Mouse (Mus musculus) myocyte (in vitro differentiated cells): ENCODE measurements around the gene Phldb3. TPM values are rescaled to one million over a fixed set of nuclear protein-coding genes. Genes with fewer than 3 reads are reported as not detected.

ENCODE experiments used
- polyA plus RNA-seq: library from polyadenylated mRNA; unstranded; fragments of >200 nt; fragmentation: generic; extraction: Trizol; gene quantifications from one replicate; pipeline ENCODE4 v1.2.1, GENCODE M21; 2012; ENCODE audit warnings: missing spikeins

The Phldb3 gene
- polyA plus RNA-seq, 1 experiment, result 11.5 TPM

Other genes starting within 250 kb of the Phldb3 start
- 37.4 TPM for gene Kcnn4, start 240.5 kb upstream of the Phldb3 start, polyA plus RNA-seq
- gene Smg9, start 211.1 kb upstream of the Phldb3 start, polyA plus RNA-seq, result 17.4 TPM
- 0.32 TPM for gene Irgc1, start 158.5 kb upstream of the Phldb3 start, polyA plus RNA-seq
- gene Plaur, start 148.3 kb upstream of the Phldb3 start, polyA plus RNA-seq, result 32.5 TPM
- 54.4 TPM for gene Cadm4, start 128.7 kb upstream of the Phldb3 start, polyA plus RNA-seq
- gene Zfp428, start 103.8 kb upstream of the Phldb3 start, polyA plus RNA-seq, result 30.0 TPM
- gene AC161166.1, start 98.3 kb upstream of the Phldb3 start, polyA plus RNA-seq, result 0.10 TPM
- 17.4 TPM for gene Irgq, start 80.1 kb upstream of the Phldb3 start, polyA plus RNA-seq
- 0.17 TPM for gene Pinlyp, start 64.6 kb upstream of the Phldb3 start, polyA plus RNA-seq
- 32.7 TPM for gene Xrcc1, start 64.5 kb upstream of the Phldb3 start, polyA plus RNA-seq
- 34.7 TPM for gene Ethe1, start 23.2 kb upstream of the Phldb3 start, polyA plus RNA-seq
- gene Zfp575, start 23.1 kb upstream of the Phldb3 start, polyA plus RNA-seq, result 0.12 TPM
- not detected for gene Lypd3, start 25.8 kb downstream of the Phldb3 start, polyA plus RNA-seq
- gene Tex101, start 65.9 kb downstream of the Phldb3 start, polyA plus RNA-seq, result not detected
- not detected for gene BC049730, start 98.5 kb downstream of the Phldb3 start, polyA plus RNA-seq
- not detected for gene Gm4763, start 116.1 kb downstream of the Phldb3 start, polyA plus RNA-seq
- gene Cd177, start 149.5 kb downstream of the Phldb3 start, polyA plus RNA-seq, result not detected
- not detected for gene Ceacam10, start 166.4 kb downstream of the Phldb3 start, polyA plus RNA-seq